Mouse (Mus musculus): ENCODE measurements at regions not wholly inside any gene's neighbourhood (a gene's known extent, or its start where the extent isn't known, plus 50 kb on each side); places are given as distances from the start of the nearest gene placed in this dataset.
"Not testable (repeated sequence)": the region's sequence is repeated elsewhere in the genome, so short reads cannot be mapped to it uniquely, and the experiment has no call there.

DNA sequence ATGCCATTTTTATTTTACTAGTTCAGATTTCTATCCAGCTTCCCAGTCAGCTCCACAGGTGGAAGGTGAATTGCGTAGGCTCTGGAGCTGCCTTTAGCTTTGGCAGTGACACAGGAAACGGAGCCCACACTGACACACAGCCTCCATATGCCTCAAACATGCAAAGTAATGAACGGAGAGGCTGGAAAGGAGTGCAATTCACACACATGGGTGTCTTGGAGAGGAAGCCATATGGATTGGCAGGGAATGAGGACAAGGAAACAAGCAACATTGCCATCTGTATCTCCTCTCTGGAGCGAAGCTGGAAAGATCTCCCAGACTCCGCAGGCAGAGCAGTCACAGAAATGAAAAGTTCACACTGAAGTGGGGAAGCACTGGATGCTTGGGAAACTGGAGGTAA is 201.6 kb upstream of the 4930452B06Rik start:
- no peak for DNase-seq

DNA sequence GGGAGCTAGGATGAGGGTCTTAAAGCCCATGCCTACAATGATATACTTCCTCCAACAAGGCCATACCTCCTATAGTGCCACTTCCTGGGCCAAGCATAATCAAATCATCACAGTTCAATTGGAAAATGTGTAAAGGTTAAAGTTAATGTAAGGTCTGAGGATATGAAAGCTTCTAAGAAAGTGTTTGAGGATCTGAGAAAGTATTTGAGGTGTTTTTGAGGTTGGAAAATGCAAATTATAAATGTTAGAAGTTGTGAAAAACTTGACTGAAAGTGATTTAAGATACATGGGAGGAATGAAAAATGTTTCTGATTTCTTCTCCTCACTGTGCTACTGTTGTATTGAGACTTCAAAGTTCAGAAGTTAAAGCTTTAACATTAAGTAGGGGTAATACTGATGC is 185.5 kb upstream of the 4930452B06Rik start:
- no peak for DNase-seq

DNA sequence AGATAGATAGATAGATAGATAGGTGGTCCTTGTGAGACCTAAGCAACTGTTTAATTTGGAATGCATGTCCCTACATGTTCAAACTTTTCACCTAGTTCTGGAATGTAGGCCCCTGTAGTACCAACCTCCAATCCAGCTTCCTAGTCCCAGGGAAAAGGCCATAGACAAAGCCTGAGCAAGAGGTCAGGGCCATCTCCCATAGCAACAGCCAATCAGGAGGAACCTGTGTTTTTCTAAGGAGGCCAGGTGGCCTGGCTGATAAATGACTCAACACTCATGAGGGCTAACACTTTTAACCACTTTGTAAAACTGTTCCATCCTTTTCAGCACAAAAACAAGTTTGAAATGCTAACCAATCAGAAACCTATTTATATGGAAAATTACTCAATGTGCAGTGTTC is 184.2 kb upstream of the 4930452B06Rik start:
- no peak for DNase-seq

DNA sequence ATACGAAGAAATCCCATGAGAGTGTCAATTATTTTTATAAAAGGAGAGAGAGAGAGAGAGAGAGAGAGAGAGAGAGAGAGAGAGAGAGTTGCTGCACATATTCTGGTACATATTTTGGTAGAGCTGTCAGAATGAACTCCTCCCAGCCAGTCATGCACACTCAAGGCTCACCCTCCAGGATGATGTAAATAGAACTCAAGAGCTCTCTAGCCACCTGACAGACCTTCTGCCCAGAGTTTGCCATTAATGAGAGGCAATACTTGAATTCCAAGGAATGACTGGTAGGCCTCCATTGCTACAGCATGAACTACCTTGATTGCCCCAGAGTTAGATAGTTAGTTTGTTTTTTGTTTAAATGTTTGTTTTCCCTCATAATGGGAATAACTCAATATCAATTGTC is 167.5 kb upstream of the 4930452B06Rik start:
- peak; percentile 3 for DNase-seq

DNA sequence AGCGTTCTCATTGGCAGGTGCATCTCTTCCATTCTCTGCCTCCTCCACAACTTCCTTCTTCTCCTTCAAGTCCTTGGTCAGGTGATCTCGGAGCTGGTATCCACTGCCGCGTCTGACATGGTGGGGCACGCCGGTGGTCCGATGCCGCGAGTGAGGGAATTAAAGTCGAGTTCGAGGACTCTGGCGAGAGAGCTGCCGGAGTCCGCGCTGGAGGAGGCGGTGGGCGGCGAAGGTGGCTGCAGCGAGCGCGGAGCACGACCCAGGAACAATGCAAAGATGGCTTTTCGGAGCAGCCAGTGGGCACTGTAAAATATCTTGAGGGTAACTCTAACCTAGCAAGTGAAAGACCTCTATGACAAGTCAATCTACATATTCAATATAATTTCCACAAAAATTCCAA is 134.2 kb upstream of the 4930452B06Rik start:
- not testable (repeated sequence) for DNase-seq

DNA sequence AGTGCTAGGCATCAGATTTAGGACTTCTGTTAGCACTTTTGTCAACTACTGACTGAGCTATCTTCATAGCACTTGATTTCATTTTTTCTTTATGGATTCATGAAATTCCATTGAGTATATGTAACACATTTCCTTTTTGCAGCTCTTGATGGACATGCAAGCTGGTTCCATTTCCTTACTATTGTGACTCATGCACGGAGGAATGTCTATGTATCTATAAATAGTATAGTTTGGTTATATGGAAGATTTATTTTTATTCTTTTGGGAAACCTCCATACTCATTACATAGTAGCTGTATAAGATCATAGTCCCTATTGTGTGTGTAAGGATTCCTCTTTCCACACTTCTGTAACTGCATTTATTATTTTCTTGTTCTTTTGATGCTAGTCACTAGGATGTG is 123.3 kb upstream of the 4930452B06Rik start:
- DNase-seq = no peak

DNA sequence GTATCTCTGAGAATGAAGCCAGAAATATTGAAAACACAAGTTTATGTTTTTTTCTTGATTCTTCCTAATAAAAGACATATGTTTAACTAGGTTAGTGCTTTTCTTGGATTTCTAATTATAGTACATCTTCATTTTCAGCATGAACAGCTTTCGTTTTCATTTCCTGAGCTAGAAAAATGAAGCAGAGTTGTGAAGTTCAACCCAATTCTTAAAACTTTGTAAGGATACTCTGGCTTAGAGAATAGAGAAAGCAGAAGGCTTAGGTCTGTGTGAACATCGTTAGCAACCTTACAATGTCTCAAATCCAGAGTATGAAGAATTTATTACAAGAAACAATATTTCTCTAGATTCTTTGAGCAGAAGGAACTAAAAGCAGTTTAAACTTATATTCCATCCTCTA is 94.5 kb upstream of the 4930452B06Rik start:
- no peak for DNase-seq

DNA sequence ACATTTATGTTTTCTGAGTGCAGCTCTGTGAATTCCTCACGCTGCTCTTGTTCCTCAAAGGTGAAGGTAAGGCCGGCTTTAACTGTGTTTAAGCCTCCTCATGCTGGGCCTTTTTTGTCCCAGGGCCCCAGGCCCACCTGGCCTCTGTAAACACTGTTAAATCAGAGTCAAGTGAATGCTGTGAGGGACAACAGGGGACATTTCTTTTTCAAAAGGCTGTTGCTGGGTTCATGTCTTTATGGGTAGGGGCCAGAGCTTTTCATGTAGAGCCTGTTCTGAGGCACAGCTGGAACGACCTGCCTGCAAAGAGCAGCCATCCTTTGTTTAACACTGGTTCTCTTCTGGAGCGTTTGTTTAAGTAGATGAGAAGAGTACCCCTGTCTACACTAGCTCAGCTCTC is 70.8 kb upstream of the 4930452B06Rik start:
- DNase-seq = no peak

DNA sequence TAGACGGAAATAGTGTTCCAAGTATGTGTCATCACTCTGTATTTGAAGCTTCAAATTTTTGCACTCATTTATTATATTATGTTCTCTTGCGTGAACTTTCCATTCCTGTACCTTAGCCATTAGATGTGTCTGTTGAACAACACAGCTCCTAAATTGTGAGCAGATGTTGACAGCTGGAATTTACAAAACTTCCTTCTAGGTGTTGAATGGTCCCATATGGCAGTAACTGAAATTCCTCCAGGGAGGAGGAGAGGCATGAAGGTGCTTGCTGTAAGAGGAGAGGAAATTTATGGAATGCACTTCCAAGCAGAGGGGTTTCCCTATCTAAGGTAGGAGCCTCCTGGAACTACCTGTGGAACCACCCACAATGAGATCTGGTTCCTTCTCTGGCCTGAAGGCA is 67.2 kb upstream of the 4930452B06Rik start:
- no peak for DNase-seq

DNA sequence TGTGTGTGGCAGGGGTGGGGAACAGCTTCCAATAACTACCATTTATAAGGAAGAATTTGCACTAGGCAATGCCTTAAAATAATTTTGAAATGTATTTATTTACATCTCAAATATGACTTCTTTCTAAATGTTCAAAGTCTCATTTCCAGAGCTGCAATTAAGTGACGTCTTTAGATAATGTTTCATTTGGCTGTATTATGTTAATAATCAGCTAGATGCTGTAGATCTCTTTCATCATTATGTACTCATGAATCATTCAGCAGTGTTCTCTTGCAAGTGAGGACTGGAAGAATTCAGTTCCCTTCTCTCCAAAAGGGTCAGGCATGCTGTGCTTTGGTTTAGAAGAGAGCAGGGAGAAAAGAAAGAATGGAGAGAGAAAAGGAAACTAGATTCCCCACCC is 61.3 kb upstream of the 4930452B06Rik start:
- no peak for DNase-seq
